Mouse (Mus musculus) cerebellum, postnatal 36 days (tissue): ENCODE measurements around the gene S1pr5.
"Not testable (repeated sequence)": the region's sequence is repeated elsewhere in the genome, so short reads cannot be mapped to it uniquely, and the experiment has no call there.

Experiments
- DNase-seq, 2 experiments: peaks; one replicate each; pipeline ENCODE4 v3.0.0; 2021 to 2022; ENCODE audit warnings: mixed read lengths in 2 of 2

S1pr5 gene

DNA sequence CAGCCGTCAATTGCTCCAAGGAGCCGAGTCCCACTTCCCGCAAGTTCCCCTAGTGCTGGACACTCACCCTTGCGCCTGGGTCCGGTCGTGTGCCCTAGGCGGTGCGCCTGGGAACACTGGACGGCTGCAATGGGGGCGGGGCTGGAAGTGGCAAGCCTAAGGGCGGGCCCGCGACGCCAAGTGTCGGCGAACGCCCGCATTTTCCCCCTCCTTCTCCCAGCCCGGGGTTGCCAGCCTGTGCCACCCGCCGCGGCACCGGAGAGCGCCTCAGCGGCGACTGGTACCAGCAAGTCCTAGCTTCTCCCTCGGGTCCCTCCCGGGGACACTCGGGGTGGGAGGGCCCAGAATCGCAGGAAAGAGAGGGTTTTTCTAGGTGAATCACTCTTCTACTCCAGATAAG, at the start of gene S1pr5:
S1pr5 (minus strand) TSS at position 118 of the 400 bp plus-strand sequence.
- DNase-seq = no peak

DNA sequence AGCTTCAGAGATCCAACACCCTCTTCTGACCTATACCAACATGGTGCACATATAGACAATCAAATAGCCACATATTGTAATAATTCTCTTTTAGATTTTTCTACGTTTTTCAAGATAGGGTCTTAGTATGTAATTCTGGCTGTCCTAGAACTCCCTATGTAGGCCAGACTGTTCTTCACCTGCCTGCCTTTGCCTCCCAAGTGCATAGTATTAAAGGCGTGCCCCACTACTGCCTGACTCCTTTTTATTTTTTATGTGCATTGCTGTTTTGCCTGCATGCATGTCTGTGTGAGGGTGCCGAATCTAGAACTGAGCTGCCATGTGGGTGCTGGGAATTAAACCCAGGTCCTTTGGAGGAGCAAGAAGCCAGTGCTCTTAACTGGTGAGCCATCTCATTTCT, 44.0 kb upstream of the S1pr5 start:
- DNase-seq = no peak

DNA sequence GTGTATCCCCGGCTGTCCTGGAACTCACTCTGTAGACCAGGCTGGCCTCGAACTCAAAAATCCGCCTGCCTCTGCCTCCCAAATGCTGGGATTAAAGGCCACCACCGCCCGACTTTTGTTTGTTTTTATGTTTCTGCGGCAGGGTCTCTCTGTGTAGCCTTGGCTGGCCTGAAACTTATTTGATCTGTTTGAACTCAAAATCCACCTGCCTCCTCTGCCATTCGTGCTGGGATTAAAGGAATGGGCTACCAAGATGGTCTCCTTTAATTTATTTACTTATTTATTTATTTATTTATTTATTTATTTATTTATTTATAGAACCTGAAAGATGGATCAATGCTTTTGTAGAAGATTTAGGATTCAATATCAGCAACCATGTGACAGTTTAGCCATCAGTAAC, 43.6 kb upstream of the S1pr5 start:
- not testable (repeated sequence) for DNase-seq

DNA sequence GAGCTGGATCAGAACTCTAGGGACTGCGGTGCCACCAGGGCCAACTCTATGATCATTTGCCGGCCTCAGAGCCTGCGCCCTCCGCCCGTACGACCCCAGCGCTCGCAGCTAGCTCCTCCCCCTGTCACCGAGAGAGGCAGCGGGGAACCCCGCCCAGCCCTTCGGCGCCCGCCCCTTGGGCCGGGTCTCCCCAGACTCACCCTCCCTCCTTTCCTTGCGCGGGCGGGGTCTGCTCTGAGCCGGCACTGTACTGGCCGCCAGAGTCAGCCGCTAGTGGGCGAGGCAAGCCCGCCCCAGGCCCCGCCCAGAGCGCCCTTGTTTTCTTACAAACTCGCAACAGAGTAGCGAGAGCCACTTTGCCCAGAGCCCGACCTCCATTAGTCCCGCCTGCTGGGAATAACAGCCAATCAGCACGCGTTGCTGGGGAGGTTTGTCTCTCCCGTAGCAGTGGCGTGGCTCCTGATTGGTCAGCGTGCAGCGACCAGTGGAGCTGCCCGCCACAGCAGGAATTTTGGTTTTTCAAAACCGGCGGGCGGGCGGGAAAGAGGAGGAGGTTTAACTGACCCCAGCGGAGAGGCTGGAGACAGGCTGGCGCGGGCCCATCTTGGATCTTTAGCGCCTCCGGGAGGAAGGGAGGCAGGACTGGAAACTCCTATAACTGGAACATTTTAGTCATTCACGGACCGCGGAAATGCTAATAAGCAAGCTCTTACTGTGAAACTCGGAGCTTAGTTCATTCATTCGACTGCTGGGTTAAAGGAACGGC, 43.0 kb upstream of the S1pr5 start, which contains the start of gene Cdkn2d:
Cdkn2d (minus strand) TSS at position 386 of the 766 bp plus-strand sequence.
- DNase-seq = peak; percentile 99 to 100

DNA sequence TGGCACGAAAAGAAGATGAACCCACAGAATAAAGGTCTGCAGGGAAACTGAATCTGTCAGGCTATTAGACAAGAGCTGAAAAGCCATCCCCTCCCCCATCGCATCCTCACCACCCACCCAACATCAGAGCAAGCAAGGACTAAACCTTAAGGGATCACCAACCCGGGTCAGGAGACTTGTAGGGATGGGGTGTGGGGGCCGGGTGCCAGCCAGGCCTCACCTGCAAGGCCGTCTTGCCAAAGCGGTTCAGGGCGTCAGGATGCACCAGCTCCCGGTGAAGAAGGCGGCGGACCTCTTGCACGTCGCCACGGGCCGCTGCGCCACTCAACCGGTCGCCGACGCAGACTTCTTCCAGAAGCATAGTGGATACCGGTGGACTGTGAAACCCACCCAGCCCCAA, 42.3 kb upstream of the S1pr5 start:
- peak in 1 of 2 experiments; percentile 55 for DNase-seq

DNA sequence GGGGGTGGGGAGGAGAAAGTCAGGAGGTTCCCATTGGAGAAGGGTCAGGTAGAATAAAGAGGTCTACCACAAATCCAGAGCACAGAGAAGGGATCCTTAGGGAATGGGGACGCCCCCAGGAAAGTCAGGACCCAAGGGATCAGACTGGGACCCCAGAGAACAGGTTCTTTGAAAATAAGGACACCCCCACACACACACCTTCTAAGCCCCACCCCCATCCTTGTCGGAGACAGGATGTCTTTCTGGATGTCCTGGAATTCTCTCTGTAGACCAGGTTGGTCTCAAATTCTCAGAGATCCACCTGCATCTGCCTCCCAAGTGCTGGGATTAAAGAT, 41.1 kb upstream of the S1pr5 start:
- DNase-seq = no peak

DNA sequence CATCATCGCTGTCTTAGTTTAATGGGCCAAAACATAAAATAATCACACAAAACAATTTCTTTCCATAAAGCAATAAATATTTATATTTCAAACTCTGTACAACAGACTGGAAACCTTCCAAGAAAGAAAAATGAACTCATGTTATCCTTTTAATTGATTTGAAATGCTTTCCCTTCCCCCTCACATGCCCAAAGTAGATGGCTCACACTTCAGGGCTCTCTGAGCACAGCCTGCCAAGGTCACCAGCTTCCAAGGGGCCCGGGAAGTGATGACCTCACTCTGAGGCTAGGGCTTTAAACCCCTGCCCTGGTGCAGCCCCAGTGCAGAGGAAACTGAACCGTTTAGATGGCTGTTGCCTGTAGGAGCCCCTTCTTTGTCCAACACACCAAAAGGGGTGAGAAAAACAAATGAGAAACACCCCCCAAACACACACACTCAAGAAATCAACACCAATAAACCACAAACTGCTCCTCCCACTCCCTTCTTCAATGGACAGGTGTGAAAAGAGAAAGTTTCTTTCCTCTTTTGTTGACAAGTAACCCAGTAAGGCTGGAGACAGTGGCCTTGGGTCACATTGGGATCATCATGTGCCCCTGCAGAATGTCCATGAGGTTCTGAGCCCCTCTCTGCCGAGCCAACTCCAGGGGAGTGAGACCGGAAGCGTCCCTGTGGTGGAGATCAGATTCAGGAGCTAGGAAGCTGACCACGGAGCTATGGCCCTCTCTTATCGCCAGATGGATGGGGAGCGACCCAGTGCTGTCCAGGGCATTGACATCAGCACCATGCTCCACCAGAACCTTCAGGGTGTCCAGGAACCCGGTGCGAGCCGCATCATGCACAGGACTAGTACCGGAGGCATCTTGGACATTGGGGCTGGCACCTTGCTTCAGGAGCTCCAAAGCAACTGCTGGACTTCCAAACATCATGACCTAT, 40.4 kb upstream of the S1pr5 start:
- DNase-seq = no peak

DNA sequence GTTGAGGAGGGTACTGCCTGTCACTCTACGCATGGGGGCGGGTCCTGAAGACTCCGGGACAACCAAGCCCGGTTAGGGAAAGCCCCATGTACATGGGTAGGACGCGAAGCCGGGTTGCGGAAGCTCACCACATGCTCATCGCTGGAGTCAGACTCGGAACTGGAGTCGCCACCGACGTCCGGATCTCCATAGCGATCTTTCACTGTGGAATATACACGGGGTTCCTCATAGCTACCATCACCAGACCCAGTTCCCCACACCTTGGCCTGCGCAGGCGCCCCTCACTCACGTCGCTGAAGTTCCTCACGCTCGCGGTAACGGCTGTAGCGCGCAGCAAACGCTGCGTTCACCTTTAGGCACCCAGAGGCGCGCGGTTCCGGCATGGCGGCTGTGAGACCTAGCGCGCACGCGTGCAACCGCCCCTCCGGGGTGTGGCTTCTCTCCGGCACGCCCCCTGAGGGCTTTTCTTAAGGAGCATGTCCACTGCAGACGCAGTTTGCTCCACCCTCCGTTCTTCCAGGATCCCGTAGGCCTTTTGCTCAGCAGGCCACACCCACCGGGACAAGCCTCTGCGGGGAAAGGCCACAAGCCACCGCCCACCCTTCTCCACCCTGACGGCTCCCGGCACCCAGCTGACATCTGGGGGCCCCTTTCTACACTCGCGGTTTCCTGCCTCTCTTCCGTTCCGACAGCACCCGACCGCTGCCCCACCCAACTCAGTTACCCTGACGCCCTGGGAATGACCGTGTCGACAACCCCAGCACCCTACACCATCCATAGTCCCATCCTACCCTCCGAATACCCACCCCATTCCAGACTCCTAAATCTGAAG, 39.5 kb upstream of the S1pr5 start, which contains the start of gene Kri1:
Kri1 (minus strand) TSS at position 399 of the 832 bp plus-strand sequence.
- DNase-seq = peak; percentile 95 to 97

DNA sequence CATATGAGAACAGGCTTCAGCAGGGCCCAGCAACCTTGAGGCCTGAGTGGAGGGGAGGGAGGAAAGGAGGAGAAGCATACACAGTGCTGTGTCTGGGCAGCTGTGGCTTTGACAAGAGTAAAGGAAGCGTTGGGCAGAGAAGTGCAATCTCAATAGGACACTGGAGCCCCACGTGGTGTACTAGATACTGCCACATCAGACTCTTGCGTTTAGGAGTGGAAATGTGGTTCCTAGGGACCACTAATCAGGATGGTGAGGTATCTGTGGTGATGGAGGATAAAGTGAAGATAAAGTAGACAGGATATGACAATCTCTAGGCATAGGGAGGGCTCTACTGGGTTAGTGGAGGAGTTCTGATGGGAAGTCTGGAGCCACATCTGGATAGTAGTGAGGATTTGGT, 38.5 kb upstream of the S1pr5 start:
- DNase-seq = no peak

DNA sequence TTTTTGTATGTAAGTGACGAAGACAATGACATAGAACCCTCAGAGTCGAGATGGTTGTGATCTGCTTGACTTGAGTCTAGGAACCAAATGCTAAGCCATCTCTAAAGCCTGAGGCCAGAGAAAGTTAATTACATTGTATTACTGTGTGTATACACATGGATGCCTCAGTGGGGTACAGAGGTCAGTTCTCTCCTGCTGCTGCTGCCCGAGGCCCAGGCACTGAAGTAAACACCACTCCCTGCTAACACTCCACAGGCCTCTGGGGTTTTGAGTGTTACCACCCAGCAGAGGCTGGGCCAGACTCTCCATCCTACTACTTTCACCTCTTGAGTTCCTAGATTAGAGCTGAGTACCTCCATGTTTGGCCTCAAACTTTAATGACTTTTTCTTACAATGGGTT, 35.8 kb upstream of the S1pr5 start:
- DNase-seq = no peak

DNA sequence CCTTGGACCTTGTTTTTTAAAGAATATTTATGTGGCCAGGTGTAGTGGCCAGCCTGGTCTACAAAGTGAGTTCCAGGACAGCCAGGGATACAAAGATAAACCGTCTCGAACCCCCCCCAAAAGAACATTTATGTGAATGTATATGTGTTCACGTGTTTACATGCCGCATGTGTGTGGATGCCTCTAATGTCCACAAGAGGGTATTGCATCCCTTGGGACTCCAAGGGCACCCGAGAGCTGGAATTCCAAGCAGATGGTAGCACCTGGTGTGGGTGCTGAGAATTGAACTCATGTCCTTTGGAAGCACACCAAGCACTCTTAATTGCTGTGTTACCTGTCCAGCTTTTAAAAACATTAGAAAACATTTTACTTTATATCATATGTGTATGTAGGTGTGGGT, 35.3 kb upstream of the S1pr5 start:
- DNase-seq = no peak

DNA sequence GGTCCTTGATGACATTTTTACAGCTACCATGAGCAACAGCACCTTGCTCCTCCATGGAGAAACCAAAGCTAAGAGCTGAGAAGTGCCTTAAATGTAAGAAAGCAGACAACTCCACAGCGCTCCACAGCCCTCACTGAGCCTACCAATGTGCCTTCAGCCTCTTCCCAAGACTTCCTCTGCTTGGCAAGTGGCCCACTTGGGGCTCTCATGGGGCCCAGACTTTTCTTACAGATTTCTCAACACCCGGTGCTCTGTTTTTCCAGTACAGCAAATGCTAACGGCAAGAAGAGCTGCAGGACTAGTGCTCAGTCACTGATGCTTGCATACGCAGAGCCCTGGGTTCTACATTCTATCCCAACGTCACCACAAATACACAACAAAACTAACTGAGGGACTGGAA, 29.5 kb upstream of the S1pr5 start:
- DNase-seq = no peak

DNA sequence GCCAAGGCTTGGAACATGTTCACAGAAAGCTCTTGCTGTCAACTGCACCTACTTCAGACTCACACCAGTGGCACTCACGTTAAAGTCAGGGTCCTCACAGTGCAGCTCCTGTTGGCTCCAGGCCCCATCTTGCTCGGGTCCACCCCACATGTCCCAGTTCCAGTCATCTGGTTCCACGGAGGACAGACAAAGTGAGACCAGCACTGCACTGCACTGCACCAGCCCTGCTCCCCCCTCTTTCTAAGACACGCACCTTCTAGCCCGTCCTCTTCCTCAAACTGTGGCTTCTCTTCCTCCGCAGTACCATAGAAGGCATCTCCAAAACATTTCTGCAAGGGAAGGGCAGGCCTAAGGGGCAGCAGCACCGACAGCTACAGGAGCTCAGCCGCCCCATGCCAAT, 28.1 kb upstream of the S1pr5 start:
- DNase-seq = no peak

DNA sequence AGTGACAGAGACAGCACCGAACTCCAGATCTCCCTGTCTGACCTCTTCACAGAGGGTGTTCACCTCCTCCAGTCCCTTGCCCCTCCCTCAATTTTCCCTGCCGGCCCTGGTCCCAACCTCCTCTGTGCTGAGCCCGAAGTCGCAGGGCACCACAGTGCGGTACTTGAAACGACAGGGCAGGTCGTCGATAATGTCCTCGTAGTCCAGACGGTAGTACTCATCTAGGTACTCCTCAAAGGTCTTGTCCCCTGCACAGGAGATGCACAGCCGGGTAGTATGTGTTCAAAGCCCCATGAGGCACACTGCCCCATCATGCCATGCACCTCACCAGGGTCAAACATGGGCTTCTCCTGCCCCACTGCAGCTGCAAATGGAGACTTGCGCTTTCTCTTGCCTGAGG, 27.5 kb upstream of the S1pr5 start:
- DNase-seq = no peak

DNA sequence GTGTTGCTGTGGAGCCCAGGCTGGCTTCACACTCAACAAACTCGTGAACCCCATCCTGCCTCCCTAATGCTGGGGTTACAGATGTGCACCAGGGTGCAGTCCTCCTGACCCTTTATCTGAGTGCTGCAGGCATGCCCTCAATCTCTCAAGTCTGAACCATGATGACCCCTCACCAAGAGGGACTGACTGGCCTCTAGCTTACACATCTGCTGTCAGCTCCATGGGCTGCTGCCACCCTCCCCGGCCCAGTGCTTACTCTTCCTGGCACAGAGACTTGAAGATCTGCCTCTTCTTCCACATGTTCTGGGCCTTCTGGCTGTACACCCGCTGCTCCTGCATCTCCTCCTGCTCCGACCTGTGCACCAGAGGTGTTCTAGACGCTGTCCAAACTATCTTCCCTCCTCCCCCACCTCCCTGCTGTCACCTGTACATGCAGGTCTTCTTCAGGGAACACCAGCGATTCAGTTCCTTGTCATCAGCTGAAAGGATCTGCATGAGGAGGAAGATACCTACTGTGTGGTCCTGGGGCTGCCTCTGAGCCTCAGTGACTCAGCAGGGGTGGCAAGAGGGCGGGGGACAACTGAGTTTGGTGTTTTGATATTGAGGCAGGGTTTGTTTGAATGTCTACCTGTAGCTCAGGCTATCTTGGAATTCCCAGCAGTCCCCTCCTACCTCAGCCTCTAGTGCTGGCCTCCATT, 26.9 kb upstream of the S1pr5 start:
- DNase-seq = no peak

DNA sequence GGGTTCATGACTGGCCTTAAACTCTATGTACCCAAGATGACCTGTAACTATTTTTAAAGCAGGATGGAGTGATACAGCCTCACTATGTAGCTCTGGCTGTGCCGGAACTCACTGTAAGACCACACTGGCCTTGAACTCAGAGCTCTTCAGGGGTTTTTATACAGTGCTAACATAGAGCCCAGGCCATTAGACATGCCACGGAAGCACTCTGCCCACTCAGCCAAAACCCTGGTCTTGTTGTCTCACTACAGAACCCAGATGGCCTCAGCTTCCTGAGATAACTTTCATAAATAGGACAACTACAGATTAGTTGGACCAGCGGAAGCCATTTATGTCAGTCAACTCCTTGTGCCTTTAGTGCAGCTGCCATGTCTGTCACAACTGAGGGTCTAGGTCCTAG, 26.1 kb upstream of the S1pr5 start:
- DNase-seq = no peak

DNA sequence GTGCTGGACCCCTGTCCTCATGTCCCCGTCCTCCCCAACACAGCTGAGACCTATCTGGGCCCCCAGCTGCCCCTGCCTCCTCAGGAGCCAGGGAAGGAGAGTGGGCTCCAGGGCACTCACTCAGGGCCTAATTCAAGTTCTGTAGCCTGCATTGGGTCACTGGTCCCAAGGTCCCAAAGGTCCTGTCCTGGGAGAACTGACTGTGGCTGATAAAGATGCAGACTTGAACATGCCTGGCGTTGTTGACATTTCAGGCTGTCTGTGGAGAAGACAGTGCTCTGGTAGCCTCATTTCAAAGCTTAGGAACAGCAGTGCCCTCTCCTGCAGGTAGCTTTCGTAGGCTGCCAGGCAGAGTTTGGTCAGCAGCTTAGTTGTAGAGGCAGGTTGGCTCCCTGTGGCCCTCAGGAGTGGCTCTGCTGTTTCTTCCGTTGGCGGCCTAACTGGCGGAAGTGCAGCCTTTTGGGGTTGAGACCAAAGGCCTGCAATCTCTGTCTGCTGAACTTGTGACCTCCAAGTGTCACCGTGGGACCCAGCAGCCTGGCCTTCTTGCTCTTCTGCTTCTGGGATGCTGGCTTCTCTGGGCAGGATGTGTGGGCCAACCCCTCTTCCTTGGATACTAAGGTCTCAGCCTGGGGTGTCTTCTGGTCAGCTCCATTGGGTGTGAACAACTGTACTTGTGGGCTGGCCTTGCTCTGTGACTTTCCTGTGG, 25.4 kb upstream of the S1pr5 start:
- no peak for DNase-seq

DNA sequence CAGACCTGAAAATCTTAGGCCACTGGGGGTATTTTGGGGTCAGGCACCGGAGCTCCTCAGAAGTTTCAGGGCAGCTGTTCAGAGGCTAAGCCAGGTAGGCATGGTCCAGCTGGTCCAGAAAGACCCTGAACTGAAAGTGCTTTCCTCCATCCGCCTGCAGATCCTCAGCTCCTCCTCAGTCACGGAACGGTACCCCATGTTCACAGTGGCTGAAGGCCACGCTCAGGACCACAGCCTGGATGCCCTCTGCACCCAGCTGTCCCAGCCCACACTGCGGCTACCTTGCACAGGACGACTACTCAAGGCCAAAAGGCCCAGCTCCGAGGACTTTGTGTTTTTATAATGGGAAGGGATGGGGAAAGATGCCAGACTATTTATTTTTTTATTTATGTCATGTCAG, 24.9 kb upstream of the S1pr5 start:
- DNase-seq = no peak

DNA sequence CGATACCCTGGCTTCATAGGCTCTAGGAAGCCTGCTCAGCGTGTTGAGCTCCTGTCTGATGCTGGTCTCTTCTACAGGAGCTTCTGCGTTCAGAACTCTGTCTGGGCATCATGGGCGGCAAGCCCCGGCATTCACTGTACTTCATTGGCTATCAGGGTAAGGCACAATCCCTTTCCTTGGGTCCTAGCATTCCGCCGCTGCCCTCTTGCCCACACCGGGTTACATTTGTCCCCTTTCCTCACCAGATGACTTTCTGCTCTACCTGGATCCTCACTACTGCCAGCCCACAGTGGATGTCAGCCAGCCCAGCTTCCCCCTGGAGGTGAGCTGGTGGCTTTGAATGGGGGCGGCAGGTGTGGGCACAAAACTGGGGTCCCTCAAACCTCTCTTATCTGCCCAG, 24.1 kb upstream of the S1pr5 start:
- DNase-seq = no peak

DNA sequence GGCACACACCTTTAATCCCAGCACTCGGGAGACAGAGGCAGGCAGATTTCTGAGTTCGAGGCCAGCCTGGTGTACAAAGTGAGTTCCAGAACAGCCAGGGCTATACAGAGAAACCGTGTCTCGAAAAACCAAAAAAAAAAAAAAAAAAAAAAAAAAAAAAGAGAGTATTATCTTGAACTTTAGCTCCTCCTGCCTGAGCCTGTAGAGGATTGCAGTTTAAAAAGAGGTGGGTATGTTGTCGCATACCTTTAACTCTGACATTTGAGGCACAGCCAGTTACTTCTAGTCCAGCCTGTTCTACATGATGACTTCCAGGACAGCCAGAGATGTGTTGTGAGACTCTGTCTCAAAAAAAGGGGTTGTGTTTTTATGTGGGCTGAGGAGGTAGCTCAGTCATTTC, 21.3 kb upstream of the S1pr5 start:
- not testable (repeated sequence) for DNase-seq

DNA sequence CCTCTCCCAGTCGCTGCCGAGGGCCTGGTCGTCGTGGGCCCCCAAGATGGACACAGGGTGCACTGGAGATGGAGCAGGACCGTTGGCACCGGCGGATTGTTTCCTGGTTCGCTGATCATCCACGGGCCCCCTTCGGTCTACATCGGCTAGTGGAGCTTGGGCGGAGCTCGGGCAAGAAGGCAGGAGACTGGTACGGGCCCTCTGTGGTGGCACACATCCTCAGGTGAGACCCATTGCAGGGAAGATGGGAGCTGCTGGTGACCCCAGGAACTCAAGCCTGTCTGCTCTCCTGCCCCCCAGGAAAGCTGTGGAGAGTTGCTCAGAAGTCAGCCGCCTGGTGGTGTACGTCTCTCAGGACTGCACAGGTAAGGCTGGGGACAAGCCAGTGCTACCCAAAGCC, 20.1 kb upstream of the S1pr5 start:
- DNase-seq = no peak

DNA sequence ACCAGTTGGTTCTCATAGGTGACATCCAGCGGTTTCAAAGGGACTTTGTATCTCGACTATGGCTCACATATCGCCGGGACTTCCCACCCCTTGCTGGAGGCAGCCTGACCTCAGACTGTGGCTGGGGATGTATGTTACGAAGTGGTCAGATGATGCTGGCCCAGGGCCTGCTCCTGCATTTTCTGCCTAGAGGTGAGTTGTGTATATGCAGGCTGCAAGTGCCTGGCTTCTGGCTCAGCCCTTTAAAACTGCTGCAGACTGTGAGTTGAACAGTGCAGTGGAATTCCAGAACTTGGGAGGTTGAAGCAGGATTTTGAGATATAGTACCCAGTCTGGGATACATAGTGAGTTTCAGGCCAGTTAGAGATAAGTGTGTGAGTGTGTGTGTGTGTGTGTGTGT, 18.6 kb upstream of the S1pr5 start:
- no peak for DNase-seq
